Mouse (Mus musculus) forebrain, embryonic 10.5 days (tissue): ENCODE results near the gene Mcoln1. TPM values are rescaled to one million over a fixed set of nuclear protein-coding genes. Genes with fewer than 3 reads are reported as not detected.

Source experiments
- DNase-seq: peaks from one replicate; pipeline ENCODE4 v3.0.0-alpha.2; 2017; ENCODE audit warnings: low spot score; ENCODE audit errors: extremely low spot score
- H3K27ac ChIP-seq: fragments of 300-500 bp; sonication (generic); 2 replicates; pipeline ENCODE4 v1.5.1; 2016; ENCODE audit warnings: mild to moderate bottlenecking
- H3K27me3 ChIP-seq: fragments of 300-500 bp; sonication (generic); 2 replicates; pipeline ENCODE4 v1.6.1; 2016; ENCODE audit warnings: mild to moderate bottlenecking; ENCODE audit not compliant: poor library complexity, severe bottlenecking
- H3K36me3 ChIP-seq: fragments of 300-500 bp; sonication (generic); replicated peaks from 2 replicates; pipeline ENCODE4 v1.6.1; 2016; ENCODE audit warnings: mild to moderate bottlenecking, moderate library complexity
- H3K4me1 ChIP-seq: fragments of 300-500 bp; sonication (generic); 2 replicates; pipeline ENCODE4 v1.6.1; 2016
- H3K4me3 ChIP-seq: fragments of 300-500 bp; sonication (generic); 2 replicates; pipeline ENCODE4 v1.5.1; 2016; ENCODE audit warnings: mild to moderate bottlenecking, moderate library complexity
- H3K9me3 ChIP-seq: fragments of 300-500 bp; sonication (generic); 2 replicates; pipeline ENCODE4 v1.6.1; 2016; ENCODE audit warnings: mild to moderate bottlenecking, moderate library complexity
- WGBS: fragments of 180-500 bp; shearing (Covaris S2); methylation state at CpG from one replicate; pipeline ENCODE4 v1.1.7; 2016; 5-methylcytosine and 5-hydroxymethylcytosine counted together
- polyA plus RNA-seq: library from polyadenylated mRNA; unstranded; fragments of >200 nt; fragmentation: Nextera tagmentation; extraction: Ambion mirVana; gene quantifications from 2 replicates; pipeline ENCODE4 v1.2.1, GENCODE M21; 2016

Mcoln1 gene
- polyA plus RNA-seq, 1 experiment from 2014 or later: 59.3 TPM

- peak overlapping the region; percentile 66 for H3K4me3 ChIP-seq
- peaks cover 47% of the 10 kb centered on the region for H3K36me3 ChIP-seq
- H3K27me3 ChIP-seq: no peaks in the 10 kb centered on the region
- no peak for DNase-seq
- WGBS: 34% methylated on average over 13 of the region's 13 CpGs
- H3K4me1 ChIP-seq: peaks cover 24% of the 10 kb centered on the region
- peak overlapping the region; percentile 83 for H3K27ac ChIP-seq
- H3K9me3 ChIP-seq: no peaks in the 10 kb centered on the region
Measured at GRCm38 (mm10) chr8:3514681-3515247, 14.5 kb downstream of the Mcoln1 start.

DNA sequence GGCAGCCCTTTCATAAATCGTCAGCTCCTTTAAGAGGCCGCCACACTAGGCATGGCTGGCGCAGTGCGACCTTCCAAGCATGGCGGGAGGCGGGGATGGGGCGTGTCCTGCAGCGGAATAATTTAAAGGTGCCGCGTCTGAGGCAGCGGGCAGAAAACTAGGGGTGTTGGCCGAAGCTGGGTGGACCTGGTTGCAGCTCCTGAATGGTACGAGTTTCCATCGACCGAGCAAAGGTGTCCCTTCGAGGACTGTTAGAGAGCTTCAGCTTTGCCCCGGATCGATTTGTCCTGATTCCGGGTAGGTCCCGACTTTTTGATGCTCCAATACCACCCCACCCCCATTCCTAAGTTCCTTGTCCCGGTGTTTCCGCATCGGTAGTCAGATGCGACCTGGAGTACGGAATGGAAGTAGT lies 15.0 kb downstream of the Mcoln1 start, which contains the start of gene Pnpla6:
Pnpla6 (plus strand) TSS at position 125 of the 412 bp plus-strand sequence.
- no peaks in the 10 kb centered on the region for H3K27me3 ChIP-seq
- peak within 1 kb of the TSS; percentile 66 for H3K4me3 ChIP-seq
- H3K27ac ChIP-seq: peak within 1 kb of the TSS; percentile 83
- peaks cover 42% of the 10 kb centered on the region for H3K36me3 ChIP-seq
- peaks cover 24% of the 10 kb centered on the region for H3K4me1 ChIP-seq
- H3K9me3 ChIP-seq: no peaks in the 10 kb centered on the region
- DNase-seq: peak; percentile 86
- WGBS: under 1% methylated on average over 25 of the region's 25 CpGs

- Histone ChIP-seq H3K36me3 (peaks cover 36% of the 10 kb centered on the region), H3K27ac (peak overlapping the region; percentile 83), H3K27me3 (no peaks in the 10 kb centered on the region), H3K4me3 (peak overlapping the region; percentile 66), H3K4me1 (peaks cover 24% of the 10 kb centered on the region), H3K9me3 (no peaks in the 10 kb centered on the region)
- DNase-seq: peak; percentile 47
- under 1% methylated on average over 25 of the region's 25 CpGs for WGBS
Measured at GRCm38 (mm10) chr8:3515771-3516417, 15.6 kb downstream of the Mcoln1 start.

GRCm38 (mm10) chr8:3516450-3517116 lies 16.3 kb downstream of the Mcoln1 start:
- Histone ChIP-seq H3K36me3 (peaks cover 34% of the 10 kb centered on the region), H3K27me3 (no peaks in the 10 kb centered on the region), H3K4me3 (peak overlapping the region; percentile 66), H3K4me1 (peaks cover 24% of the 10 kb centered on the region), H3K9me3 (no peaks in the 10 kb centered on the region), H3K27ac (peak overlapping the region; percentile 83)
- peak; percentile 90 for DNase-seq
- WGBS: 2% methylated on average over 36 of the region's 36 CpGs

DNA sequence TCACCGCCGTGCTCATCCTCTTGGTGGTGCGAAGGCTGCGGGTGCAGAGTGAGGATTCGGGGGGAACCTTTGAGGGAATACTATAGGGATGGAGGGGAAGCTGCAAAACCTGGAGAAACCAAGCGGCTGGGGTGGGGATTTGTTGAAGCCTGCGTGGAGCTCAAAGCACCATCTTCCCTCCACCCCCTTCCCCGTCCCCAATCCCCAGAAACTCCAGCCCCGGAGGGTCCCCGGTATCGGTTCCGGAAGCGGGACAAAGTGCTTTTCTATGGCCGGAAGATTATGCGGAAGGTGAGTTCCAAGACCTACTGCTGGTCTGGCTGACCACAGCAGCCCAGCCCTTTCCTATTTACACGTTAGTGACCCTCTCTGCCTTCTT lies 16.8 kb downstream of the Mcoln1 start:
- Histone ChIP-seq H3K36me3 (peaks cover 34% of the 10 kb centered on the region), H3K9me3 (no peaks in the 10 kb centered on the region), H3K4me1 (peaks cover 24% of the 10 kb centered on the region), H3K27ac (peak overlapping the region; percentile 83), H3K4me3 (peak overlapping the region; percentile 66), H3K27me3 (no peaks in the 10 kb centered on the region)
- 9% methylated on average over 16 of the region's 16 CpGs for WGBS
- no peak for DNase-seq

DNA sequence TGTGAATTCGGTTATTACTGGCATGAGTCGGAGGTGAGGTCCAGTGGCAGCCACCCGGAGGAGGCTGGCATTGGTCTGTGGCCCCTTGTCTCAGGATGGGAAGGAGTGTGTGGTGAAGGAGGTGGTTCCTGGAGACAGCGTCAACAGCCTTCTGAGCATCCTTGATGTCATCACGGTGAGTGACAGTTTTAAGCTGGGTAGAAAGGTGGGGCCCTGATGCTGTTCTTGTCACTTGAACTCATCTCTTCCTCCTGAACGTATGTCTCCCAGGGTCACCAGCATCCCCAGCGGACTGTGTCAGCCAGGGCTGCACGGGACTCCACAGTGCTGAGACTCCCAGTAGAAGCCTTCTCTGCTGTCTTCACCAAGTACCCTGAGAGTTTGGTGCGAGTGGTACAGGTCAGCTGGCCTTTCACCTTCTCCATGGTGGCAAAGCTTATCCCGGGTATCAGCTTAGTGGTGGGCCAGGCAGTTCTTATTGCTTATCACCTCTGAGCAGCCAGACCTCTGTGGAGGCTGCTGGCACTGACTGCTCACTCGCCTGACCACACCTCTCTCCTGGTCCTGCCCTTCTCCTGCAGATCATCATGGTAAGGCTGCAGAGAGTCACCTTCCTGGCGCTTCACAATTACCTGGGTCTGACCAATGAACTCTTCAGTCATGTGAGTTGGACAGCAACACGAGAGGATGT lies 21.9 kb downstream of the Mcoln1 start:
- Histone ChIP-seq H3K9me3 (no peaks in the 10 kb centered on the region), H3K4me1 (peaks cover 3% of the 10 kb centered on the region), H3K36me3 (peaks cover 46% of the 10 kb centered on the region), H3K27ac (no peak overlapping the region), H3K4me3 (no peak overlapping the region), H3K27me3 (no peaks in the 10 kb centered on the region)
- DNase-seq: no peak
- WGBS: 90% methylated on average over 13 of the region's 13 CpGs

- WGBS: 89% methylated on average over 5 of the region's 5 CpGs
- DNase-seq: no peak
- H3K9me3 ChIP-seq: no peaks in the 10 kb centered on the region
Measured at GRCm38 (mm10) chr8:3530816-3531215, 30.6 kb downstream of the Mcoln1 start.

GRCm38 (mm10) chr8:3531936-3532335 lies 31.7 kb downstream of the Mcoln1 start:
- Histone ChIP-seq H3K27me3 (no peaks in the 10 kb centered on the region), H3K9me3 (no peaks in the 10 kb centered on the region), H3K4me1 (no peaks in the 10 kb centered on the region), H3K36me3 (peaks cover 34% of the 10 kb centered on the region), H3K4me3 (no peak overlapping the region), H3K27ac (no peak overlapping the region)
- DNase-seq: no peak
- 96% methylated on average over 18 of the region's 18 CpGs for WGBS

More at GRCm38 (mm10) chr8:3530816-3531215, 30.6 kb downstream of the Mcoln1 start:
- peaks cover 32% of the 10 kb centered on the region for H3K36me3 ChIP-seq
- H3K27me3 ChIP-seq: no peaks in the 10 kb centered on the region
- H3K27ac ChIP-seq: no peak overlapping the region
- no peak overlapping the region for H3K4me3 ChIP-seq
- H3K4me1 ChIP-seq: no peaks in the 10 kb centered on the region

- no peaks in the 10 kb centered on the region for H3K4me1 ChIP-seq
- no peak overlapping the region for H3K27ac ChIP-seq
- peaks cover 60% of the 10 kb centered on the region for H3K36me3 ChIP-seq
- no peaks in the 10 kb centered on the region for H3K27me3 ChIP-seq
- no peak overlapping the region for H3K4me3 ChIP-seq
- H3K9me3 ChIP-seq: no peaks in the 10 kb centered on the region
- DNase-seq: no peak
- 62% methylated on average over 15 of the region's 15 CpGs for WGBS
Measured at GRCm38 (mm10) chr8:3536053-3536841, 36.0 kb downstream of the Mcoln1 start.

DNA sequence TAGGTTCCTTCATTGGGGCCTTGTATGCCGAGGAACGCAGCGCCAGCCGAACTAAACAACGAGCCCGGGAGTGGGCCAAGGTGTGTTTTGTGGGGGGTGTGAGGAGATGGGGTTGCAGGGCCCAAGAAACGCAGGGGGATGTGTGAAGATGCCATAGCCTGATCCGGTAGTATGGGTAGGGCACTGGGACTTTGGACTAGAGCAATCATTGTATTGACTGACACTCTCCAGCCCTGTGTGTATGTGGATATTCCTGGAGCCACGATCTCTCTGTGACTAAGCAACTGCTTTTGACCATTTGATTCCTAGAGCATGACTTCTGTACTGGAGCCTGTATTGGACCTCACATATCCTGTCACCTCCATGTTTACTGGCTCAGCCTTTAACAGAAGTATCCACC lies 36.7 kb downstream of the Mcoln1 start:
- WGBS: 94% methylated on average over 9 of the region's 9 CpGs
- Histone ChIP-seq H3K4me1 (no peaks in the 10 kb centered on the region), H3K4me3 (no peak overlapping the region), H3K36me3 (peaks cover 57% of the 10 kb centered on the region), H3K27ac (no peak overlapping the region), H3K9me3 (no peaks in the 10 kb centered on the region), H3K27me3 (no peaks in the 10 kb centered on the region)
- no peak for DNase-seq

DNA sequence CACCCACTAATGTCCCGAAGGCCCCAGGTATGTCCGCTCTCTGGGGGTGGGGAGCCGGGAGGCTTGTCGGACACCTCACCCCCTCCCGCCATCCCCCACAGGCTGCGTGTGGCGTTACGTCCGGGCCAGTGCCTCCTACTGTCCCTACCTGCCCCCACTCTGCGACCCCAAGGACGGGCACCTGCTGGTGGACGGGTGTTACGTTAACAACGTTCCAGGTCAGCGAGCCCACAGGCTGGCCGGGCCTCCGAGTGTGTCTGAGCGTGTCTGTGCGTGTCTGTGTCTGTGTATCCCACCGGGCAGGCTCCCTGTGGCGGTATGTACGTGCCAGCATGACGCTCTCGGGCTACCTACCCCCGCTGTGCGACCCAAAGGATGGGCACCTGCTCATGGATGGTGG lies 37.4 kb downstream of the Mcoln1 start:
- no peak for DNase-seq

GRCm38 (mm10) chr8:3539146-3539545 lies 38.9 kb downstream of the Mcoln1 start:
- Histone ChIP-seq H3K27me3 (no peaks in the 10 kb centered on the region), H3K4me3 (no peak overlapping the region), H3K4me1 (no peaks in the 10 kb centered on the region), H3K9me3 (no peaks in the 10 kb centered on the region), H3K36me3 (peaks cover 72% of the 10 kb centered on the region), H3K27ac (no peak overlapping the region)
- no peak for DNase-seq
- 84% methylated on average over 7 of the region's 7 CpGs for WGBS

More for the DNA sequence above, 37.4 kb downstream of the Mcoln1 start:
- Histone ChIP-seq H3K27me3 (no peaks in the 10 kb centered on the region), H3K4me3 (no peak overlapping the region), H3K36me3 (peaks cover 57% of the 10 kb centered on the region), H3K27ac (no peak overlapping the region), H3K9me3 (no peaks in the 10 kb centered on the region), H3K4me1 (no peaks in the 10 kb centered on the region)
- 96% methylated on average over 26 of the region's 26 CpGs for WGBS
